Mouse (Mus musculus): ENCODE measurements around the gene Nr1i2.
"Not testable (repeated sequence)": the region's sequence is repeated elsewhere in the genome, so short reads cannot be mapped to it uniquely, and the experiment has no call there.

Nr1i2 gene

GRCm38 (mm10) chr16:38294685-38295348 lies at the start of gene Nr1i2:
Nr1i2 (minus strand) TSS chr16:38294824.
- DNase-seq (ENCODE audit: extremely low spot score, low read depth, low spot score), result no peak

GRCm38 (mm10) chr16:38341396-38342324 lies 47.0 kb upstream of the Nr1i2 start, which contains the start of gene Maats1:
Maats1 (minus strand) TSS chr16:38342143.
- DNase-seq (ENCODE audit: extremely low spot score, low read depth, low spot score), result peak; percentile 39

GRCm38 (mm10) chr16:38338077-38338476 lies 43.5 kb upstream of the Nr1i2 start:
- DNase-seq (ENCODE audit: extremely low spot score, low read depth, low spot score), result not testable (repeated sequence)

GRCm38 (mm10) chr16:38334431-38334830 lies 39.8 kb upstream of the Nr1i2 start:
- no peak for DNase-seq (ENCODE audit: extremely low spot score, low read depth, low spot score)

GRCm38 (mm10) chr16:38329340-38329739 lies 34.7 kb upstream of the Nr1i2 start:
- no peak for DNase-seq (ENCODE audit: extremely low spot score, low read depth, low spot score)

- no peak for DNase-seq (ENCODE audit: extremely low spot score, low read depth, low spot score)
Measured at GRCm38 (mm10) chr16:38326778-38327397, 32.3 kb upstream of the Nr1i2 start.

- no peak for DNase-seq (ENCODE audit: extremely low spot score, low read depth, low spot score)
Measured at GRCm38 (mm10) chr16:38324311-38324710, 29.7 kb upstream of the Nr1i2 start.

GRCm38 (mm10) chr16:38321452-38321935 lies 26.9 kb upstream of the Nr1i2 start:
- DNase-seq (ENCODE audit: extremely low spot score, low read depth, low spot score), result no peak

- DNase-seq (ENCODE audit: extremely low spot score, low read depth, low spot score), result no peak
Measured at GRCm38 (mm10) chr16:38319087-38319486, 24.5 kb upstream of the Nr1i2 start.

GRCm38 (mm10) chr16:38318492-38318891 lies 23.9 kb upstream of the Nr1i2 start:
- DNase-seq (ENCODE audit: extremely low spot score, low read depth, low spot score), result no peak

GRCm38 (mm10) chr16:38308195-38308594 lies 13.6 kb upstream of the Nr1i2 start:
- DNase-seq (ENCODE audit: extremely low spot score, low read depth, low spot score), result no peak

GRCm38 (mm10) chr16:38307651-38308050 lies 13.0 kb upstream of the Nr1i2 start:
- no peak for DNase-seq (ENCODE audit: extremely low spot score, low read depth, low spot score)

GRCm38 (mm10) chr16:38307221-38307605 lies 12.6 kb upstream of the Nr1i2 start:
- DNase-seq (ENCODE audit: extremely low spot score, low read depth, low spot score), result no peak

GRCm38 (mm10) chr16:38306571-38307220 lies 12.1 kb upstream of the Nr1i2 start:
- DNase-seq (ENCODE audit: extremely low spot score, low read depth, low spot score), result no peak

GRCm38 (mm10) chr16:38304460-38305194 lies 10.0 kb upstream of the Nr1i2 start:
- no peak for DNase-seq (ENCODE audit: extremely low spot score, low read depth, low spot score)

- DNase-seq (ENCODE audit: extremely low spot score, low read depth, low spot score), result no peak
Measured at GRCm38 (mm10) chr16:38302367-38302766, 7.7 kb upstream of the Nr1i2 start.

- DNase-seq (ENCODE audit: extremely low spot score, low read depth, low spot score), result no peak
Measured at GRCm38 (mm10) chr16:38298410-38298809, 3.8 kb upstream of the Nr1i2 start.

- DNase-seq (ENCODE audit: extremely low spot score, low read depth, low spot score), result no peak
Measured at GRCm38 (mm10) chr16:38295349-38295930, 816 bp upstream of the Nr1i2 start.

- no peak for DNase-seq (ENCODE audit: extremely low spot score, low read depth, low spot score)
Measured at GRCm38 (mm10) chr16:38290151-38290550, 4.5 kb downstream of the Nr1i2 start.

GRCm38 (mm10) chr16:38288851-38289250 lies 5.8 kb downstream of the Nr1i2 start:
- DNase-seq (ENCODE audit: extremely low spot score, low read depth, low spot score), result no peak
